Mouse (Mus musculus): ENCODE data around the gene Dtd2.

GRCm38 (mm10) chr12:51957626-51958025 lies 48.7 kb downstream of the Dtd2 start:
- TF ChIP-seq CTCF (IDR thresholded peaks at IDR 0.05; ENCODE audit: low read depth) (no peak), EP300 (optimal IDR thresholded peaks at IDR 0.05) (no peak)
